ENCODE assay signal across 9 mouse cellular contexts in genomic region chr12:116202176-116202981, GRCm38 (mm10).
DNase-seq lines count a peak whose midpoint lies in the region; ATAC-seq and TF ChIP-seq lines count a peak whose summit lies in the region.
"Had no signal": no experiment of that assay in that cellular context is flagged by ENCODE, and none has a peak within 500 bp of the region (broad histone marks: within the 10 kb centered on the region; RNA-seq: fewer than 3 reads in every experiment).

No protein-coding gene starts in this region.

- no peak overlapping the region for H3K4me2 ChIP-seq in midbrain, embryonic 11.5 days
- H3K4me2 ChIP-seq: embryonic facial prominence, embryonic 13.5 days had no signal

- no peak for DNase-seq in testis, postnatal 14 days (ENCODE audit: low spot score)
- peak; percentile 67 to 78 for DNase-seq in cerebellum, adult 2 months
- DNase-seq in forelimb bud, embryonic 11.5 days (ENCODE audit: low read depth, low spot score): peak; percentile 53
- peak; percentile 62 for DNase-seq in induced T-regulatory cell, adult 2 months (ENCODE audit: low read depth)
- DNase-seq in left cerebral cortex, postnatal 10 days (ENCODE audit: extremely low spot score in 1 of 2, low spot score in 2 of 2): peak; percentile 67 to 71
- peak; percentile 93 for DNase-seq in midbrain, embryonic 11.5 days (ENCODE audit: low spot score, missing footprints)
- DNase-seq in skeletal muscle tissue, adult 2 months (ENCODE audit: low read depth, low spot score): peak; percentile 39

- no peak overlapping the region for H3K4me3 ChIP-seq in testis, adult 2 months (ENCODE audit: control insufficient read depth, low read depth, low read length)
- no peak overlapping the region for H3K4me3 ChIP-seq in cerebellum, adult 2 months (replicated peaks; ENCODE audit: insufficient read depth, low read depth, low read length)
- no peak overlapping the region for H3K4me3 ChIP-seq in midbrain, embryonic 11.5 days (ENCODE audit: low read depth, low read length)
- H3K4me3 ChIP-seq: embryonic facial prominence, embryonic 13.5 days had no signal

- H3K27me3 ChIP-seq in testis, adult 2 months (ENCODE audit: control insufficient read depth, insufficient read depth, low read length): no peaks in the 10 kb centered on the region
- no peaks in the 10 kb centered on the region for H3K27me3 ChIP-seq in cerebellum, adult 2 months (ENCODE audit: control insufficient read depth, insufficient read depth, low read length)
- no peaks in the 10 kb centered on the region for H3K27me3 ChIP-seq in midbrain, embryonic 11.5 days (ENCODE audit: control insufficient read depth, insufficient read depth, low read length)
- H3K27me3 ChIP-seq: embryonic facial prominence, embryonic 13.5 days had no signal

- H3K9me3 ChIP-seq in midbrain, embryonic 11.5 days (ENCODE audit: control insufficient read depth, low read length): no peaks in the 10 kb centered on the region
- H3K9me3 ChIP-seq: embryonic facial prominence, embryonic 13.5 days had no signal

- TF ChIP-seq POLR2A in testis, adult 2 months (IDR thresholded peaks at IDR 0.05; ENCODE audit: control insufficient read depth, low read depth, low read length): no peak
- no peak for TF ChIP-seq POLR2A in cerebellum, adult 2 months (IDR thresholded peaks at IDR 0.05; ENCODE audit: borderline replicate concordance, insufficient read depth, low read length)

- H3K9ac ChIP-seq in midbrain, embryonic 11.5 days (ENCODE audit: low read length): no peak overlapping the region
- H3K9ac ChIP-seq: embryonic facial prominence, embryonic 13.5 days had no signal

- H3K36me3 ChIP-seq in testis, adult 2 months (ENCODE audit: control insufficient read depth, insufficient read depth, low read length): no peaks in the 10 kb centered on the region
- no peaks in the 10 kb centered on the region for H3K36me3 ChIP-seq in midbrain, embryonic 11.5 days (ENCODE audit: control insufficient read depth, insufficient read depth, low read length)

- WGBS in cerebellum, adult 2 months: 34% methylated on average over 9 of the region's 9 CpGs
- 35% methylated on average over 9 of the region's 9 CpGs for WGBS in midbrain, embryonic 11.5 days

- no peak overlapping the region for H3K27ac ChIP-seq in testis, adult 2 months (ENCODE audit: control insufficient read depth, insufficient read depth, low read depth, low read length)
- H3K27ac ChIP-seq in cerebellum, adult 2 months (ENCODE audit: insufficient read depth, low read length): no peak overlapping the region
- H3K27ac ChIP-seq in midbrain, embryonic 11.5 days (ENCODE audit: low read depth, low read length): no peak overlapping the region
- H3K27ac ChIP-seq: embryonic facial prominence, embryonic 13.5 days had no signal

- ATAC-seq in midbrain, embryonic 11.5 days (ENCODE audit: low FRiP score): peak; percentile 74

- no peaks in the 10 kb centered on the region for H3K4me1 ChIP-seq in testis, adult 2 months (ENCODE audit: control insufficient read depth, insufficient read depth, low read length)
- H3K4me1 ChIP-seq in cerebellum, adult 2 months (ENCODE audit: control insufficient read depth, insufficient read depth, low read length): no peaks in the 10 kb centered on the region
- no peaks in the 10 kb centered on the region for H3K4me1 ChIP-seq in midbrain, embryonic 11.5 days (ENCODE audit: control insufficient read depth, insufficient read depth, low read length)

- intact Hi-C loops in left cerebral cortex, postnatal 10 days (cut with DNase I): loop anchor here (2.0 to 5.0 kb wide), 2 partner anchors 60 to 130 kb away; no protein-coding TSS in a partner anchor

- TF ChIP-seq CTCF in testis, adult 2 months (IDR thresholded peaks at IDR 0.05; ENCODE audit: control insufficient read depth, insufficient read depth, insufficient replicate concordance, low read depth, low read length): peak; percentile 88; the same call in 1 of the 2 replicates
- peak; percentile 99 for TF ChIP-seq CTCF in cerebellum, adult 2 months (IDR thresholded peaks at IDR 0.05; ENCODE audit: borderline replicate concordance, insufficient read depth, low read depth, low read length)
